Mouse (Mus musculus): Measurements from ENCODE around the gene Scimp. TPM values are rescaled to one million over a fixed set of nuclear protein-coding genes. Genes with fewer than 3 reads are reported as not detected.
A peak's percentile ranks its signal among the peaks of the same experiment; 100 is the strongest.

The Scimp gene
- total and polyA plus RNA-seq, 3 experiments, result 0.21 to 0.79 (median 0.30) TPM

- TF ChIP-seq ZNF384 (IDR thresholded peaks at IDR 0.05; ENCODE audit: low read depth, low read length) (no peak), PAX5 (IDR thresholded peaks at IDR 0.05; ENCODE audit: low read length) (no peak), NELFE (IDR thresholded peaks at IDR 0.05; ENCODE audit: low read depth, low read length) (no peak), HCFC1 (IDR thresholded peaks at IDR 0.05; ENCODE audit: low read depth, low read length) (no peak), MAZ (IDR thresholded peaks at IDR 0.05; ENCODE audit: low read depth, low read length) (peak; percentile 18), E2F4 (IDR thresholded peaks at IDR 0.05; ENCODE audit: insufficient replicate concordance, low read depth, low read length) (no peak), RCOR1 (conservative IDR thresholded peaks at IDR 0.05; ENCODE audit: low read depth, low read length) (peak; percentile 99), CHD1 (IDR thresholded peaks at IDR 0.05; ENCODE audit: low read depth, low read length) (no peak), JUND (conservative IDR thresholded peaks at IDR 0.05; ENCODE audit: low read depth, low read length) (peak; percentile 90), USF2 (conservative IDR thresholded peaks at IDR 0.05; ENCODE audit: low read depth, low read length) (no peak), MYC (IDR thresholded peaks at IDR 0.05; ENCODE audit: low read depth, low read length) (peak; percentile 96), UBTF (IDR thresholded peaks at IDR 0.05; ENCODE audit: low read depth, low read length) (no peak), ZMIZ1 (IDR thresholded peaks at IDR 0.05; ENCODE audit: low read depth, low read length) (no peak), BHLHE40 (IDR thresholded peaks at IDR 0.05; ENCODE audit: low read depth, low read length) (peak; percentile 97), ZKSCAN1 (IDR thresholded peaks at IDR 0.05; ENCODE audit: borderline replicate concordance, low read depth, low read length) (no peak), CHD2 (IDR thresholded peaks at IDR 0.05; ENCODE audit: low read length) (peak; percentile 92), ETS1 (conservative IDR thresholded peaks at IDR 0.05; ENCODE audit: low read depth, low read length) (peak; percentile 93), MAFK (IDR thresholded peaks at IDR 0.05; ENCODE audit: insufficient replicate concordance, low read length) (peak; percentile 93), GABPA (IDR thresholded peaks at IDR 0.05; ENCODE audit: insufficient replicate concordance, low read depth, low read length) (no peak)
Measured at GRCm38 (mm10) chr11:70803711-70804200, 8.6 kb downstream of the Scimp start (continued).

GRCm38 (mm10) chr11:70802865-70803261 is 9.5 kb downstream of the Scimp start:
- Histone ChIP-seq H3K36me3 (replicated peaks in 1 of 2; ENCODE audit: control insufficient read depth in 1 of 2, insufficient read depth in 1 of 2, low read length in 1 of 2) (no peaks in the 10 kb centered on the region), H3K79me2 (replicated peaks; ENCODE audit: control insufficient read depth, extremely low read depth, insufficient read depth, poor library complexity, severe bottlenecking) (no peaks in the 10 kb centered on the region), H3K27me3 (replicated peaks) (no peaks in the 10 kb centered on the region), H3K4me1 (ENCODE audit: control insufficient read depth in 1 of 2, insufficient read depth in 2 of 2) (peaks cover 27 to 80% of the 10 kb centered on the region in 2 experiments), H3K9me3 (replicated peaks; ENCODE audit: low read length) (peaks cover 6% of the 10 kb centered on the region), H3K4me3 (replicated peaks in 1 of 3; ENCODE audit: low read depth in 2 of 3, low read length in 2 of 3, poor library complexity in 1 of 3) (no peak overlapping the region), H3K9ac (ENCODE audit: insufficient read depth, low read depth) (no peak overlapping the region), H3K4me2 (ENCODE audit: insufficient read depth, low read depth, poor library complexity, severe bottlenecking) (no peak overlapping the region), H3K27ac (ENCODE audit: insufficient read depth, low read depth) (no peak overlapping the region)
- DNase-seq (ENCODE audit: extremely low read depth), result no peak
- in situ Hi-C loops (cut with MboI; ENCODE audit: low pct_ligation_motif_present, low pct_unique_long_range_greater_than_20kb, low sequenced_read_pairs), result no loop called here
- TF ChIP-seq ELF1 (IDR thresholded peaks at IDR 0.05; ENCODE audit: low read depth, low read length), result no peak
- no peak for TF ChIP-seq MXI1 (IDR thresholded peaks at IDR 0.05; ENCODE audit: low read depth, low read length)
- TF ChIP-seq HCFC1 (IDR thresholded peaks at IDR 0.05; ENCODE audit: low read depth, low read length), result no peak
- no peak for TF ChIP-seq POLR2A (IDR thresholded peaks at IDR 0.05; ENCODE audit: low read depth, low read length)
- TF ChIP-seq RCOR1 (conservative IDR thresholded peaks at IDR 0.05; ENCODE audit: low read depth, low read length), result no peak
- no peak for TF ChIP-seq CTCF (conservative IDR thresholded peaks at IDR 0.05 in 1 of 2, IDR thresholded peaks at IDR 0.05 in 1 of 2; ENCODE audit: low read depth in 2 of 2, low read length in 2 of 2)
- no peak for TF ChIP-seq ZMIZ1 (IDR thresholded peaks at IDR 0.05; ENCODE audit: low read depth, low read length)
- TF ChIP-seq UBTF (IDR thresholded peaks at IDR 0.05; ENCODE audit: low read depth, low read length), result no peak
- TF ChIP-seq KAT2A (IDR thresholded peaks at IDR 0.05; ENCODE audit: insufficient replicate concordance, low read length), result no peak
- TF ChIP-seq JUN (IDR thresholded peaks at IDR 0.05; ENCODE audit: insufficient read depth, low read depth, low read length), result no peak
- TF ChIP-seq ETS1 (conservative IDR thresholded peaks at IDR 0.05; ENCODE audit: low read depth, low read length), result no peak
- no peak for TF ChIP-seq SMC3 (IDR thresholded peaks at IDR 0.05; ENCODE audit: low read depth, low read length)
- no peak for TF ChIP-seq ZNF384 (IDR thresholded peaks at IDR 0.05; ENCODE audit: low read depth, low read length)
- dilution Hi-C loops (cut with MboI; ENCODE audit: extremely low pct_ligation_motif_present, extremely low pct_unique_long_range_greater_than_20kb, low sequenced_read_pairs), result no loop called here
